Mouse (Mus musculus): ENCODE results near the gene Gm27235. TPM values are rescaled to one million over a fixed set of nuclear protein-coding genes. Genes with fewer than 3 reads are reported as not detected.

Gm27235 gene
- not detected for total RNA-seq (2023)

DNA sequence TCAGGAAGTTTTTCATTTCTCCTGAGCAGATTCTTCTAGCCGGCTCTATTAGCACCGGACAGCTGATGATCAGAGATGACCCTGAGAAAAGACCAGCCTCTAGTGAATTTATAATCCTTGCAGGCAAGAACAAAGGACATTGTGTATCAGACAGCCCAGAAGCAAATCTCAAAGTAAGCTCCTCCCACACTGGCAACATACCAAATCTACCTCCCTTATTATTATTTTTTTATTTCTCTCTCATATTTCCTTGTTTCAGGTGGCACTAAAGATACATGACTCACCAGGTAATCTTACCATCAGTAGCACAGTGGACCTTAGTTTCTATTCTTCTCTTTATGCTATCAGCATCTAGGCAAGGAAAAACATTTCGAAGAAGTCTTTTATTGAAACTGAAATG lies at the start of gene Gm27235, which contains the start of gene D730048I06Rik:
Gene Gm27235 (minus strand): TSS at position 101 of the 400 bp plus-strand sequence.
Gene D730048I06Rik (minus strand): TSS at position 112 of the 400 bp plus-strand sequence.

DNA sequence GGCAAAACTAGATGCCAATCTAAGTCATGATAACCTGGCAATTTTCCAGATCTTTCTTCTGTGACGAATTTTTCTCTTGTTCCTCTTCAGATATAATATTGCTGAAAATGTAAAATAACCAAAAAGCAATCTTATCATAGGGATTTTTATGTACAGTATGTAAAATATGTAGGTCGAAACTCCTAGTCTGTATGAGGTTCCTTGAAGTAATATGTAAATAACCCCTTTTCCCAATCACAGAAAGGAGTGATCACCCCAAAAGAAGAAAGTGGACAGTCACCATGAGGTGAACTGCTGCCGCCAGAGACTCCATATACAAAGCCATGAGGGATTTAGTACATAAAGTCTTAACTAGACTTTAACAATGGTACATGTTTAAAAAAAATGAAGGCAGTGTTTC lies 11.9 kb downstream of the Gm27235 start, which contains the start of gene Gm17727:
Gene Gm17727 (minus strand): TSS at position 101 of the 400 bp plus-strand sequence.

DNA sequence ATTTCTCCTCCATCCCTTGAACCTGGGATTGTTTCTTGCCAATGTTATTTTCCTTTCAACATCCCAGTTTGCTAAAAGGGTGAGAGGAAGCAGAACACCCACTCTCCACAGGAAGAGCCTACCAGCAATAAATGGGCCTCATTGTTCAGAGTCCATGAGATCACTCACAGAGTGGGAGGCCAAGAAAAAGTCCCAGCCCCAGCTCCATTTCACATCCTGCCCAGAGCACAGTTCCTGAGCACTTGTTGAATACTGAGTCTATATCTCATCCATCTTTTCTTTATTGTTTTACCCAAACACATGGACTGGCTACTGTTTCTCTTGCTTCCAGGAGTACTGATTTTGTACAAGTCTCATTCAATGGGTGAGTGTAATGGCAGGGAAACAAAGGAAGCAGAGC lies 49.2 kb downstream of the Gm27235 start, which contains the start of gene Gm17677:
Gene Gm17677 (plus strand): TSS at position 301 of the 400 bp plus-strand sequence.

Other genes starting within 250 kb of the Gm27235 start
- under 1 TPM; 0.09 to 0.18 TPM for gene Ddx25, start 231.6 kb downstream of the Gm27235 start, total RNA-seq (2023)
- gene Pus3, start 231.5 kb downstream of the Gm27235 start, total RNA-seq (2023): 1 to 10 TPM; 3.4 to 3.6 TPM
- not detected for gene Pate2, start 219.8 kb downstream of the Gm27235 start, total RNA-seq (2023)
- 1 to 10 TPM; 7.1 to 8.7 TPM for gene Hyls1, start 219.7 kb downstream of the Gm27235 start, total RNA-seq (2023)
- gene Pate4, start 178.2 kb downstream of the Gm27235 start, total RNA-seq (2023): not detected
- gene Pate3, start 141.9 kb downstream of the Gm27235 start, total RNA-seq (2023): not detected
- not detected for gene Pate1, start 102.7 kb downstream of the Gm27235 start, total RNA-seq (2023)
- gene Gm17677, start 49.1 kb downstream of the Gm27235 start, total RNA-seq (2023): not detected
- gene Gm17727, start 12.0 kb downstream of the Gm27235 start, total RNA-seq (2023): not detected
- not detected for gene D730048I06Rik, start within 50 bp of the Gm27235 start, total RNA-seq (2023)
- not detected for gene 9230110F15Rik, start 54.0 kb upstream of the Gm27235 start, total RNA-seq (2023)
- gene 9230113P08Rik, start 118.3 kb upstream of the Gm27235 start, total RNA-seq (2023): not detected

Data from neutrophil, adult 83 days (primary cell).